23 mouse cellular contexts compared by ENCODE assay signal in the genomic region with DNA sequence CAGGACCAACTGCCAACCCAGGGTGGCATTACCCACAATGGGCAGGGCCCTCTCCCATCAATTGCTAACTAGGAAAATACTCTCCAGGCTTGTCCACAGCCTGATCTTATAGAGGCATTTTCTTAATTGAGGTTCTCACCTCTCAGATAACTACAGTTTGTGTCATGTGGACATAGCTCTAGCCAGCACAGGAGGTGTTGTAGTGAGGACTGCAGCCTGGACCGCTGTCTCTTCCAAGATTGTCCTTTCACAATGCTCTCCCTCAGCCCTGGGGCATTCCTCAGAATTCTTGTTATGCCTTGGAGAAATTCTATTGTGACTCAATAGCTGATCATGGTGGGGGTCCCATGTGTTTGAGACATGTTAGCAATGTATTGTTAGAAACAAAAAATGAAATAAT.
"Had no signal": no experiment of that assay in that cellular context is flagged by ENCODE, and none has a peak within 500 bp of the region (broad histone marks: within the 10 kb centered on the region; RNA-seq: fewer than 3 reads in every experiment).

No protein-coding gene starts in this region.

- DNase-seq: forebrain, postnatal 0 days; gastrocnemius, postnatal 14 days; gastrocnemius, postnatal 36 days; heart, adult 18-20 months; heart, postnatal 14 days; heart, postnatal 36 days; kidney, adult 11 months; kidney, adult 2 months; kidney, adult 9 months; kidney, postnatal 14 days; kidney, postnatal 36 days; layer of hippocampus, adult 9-11 months; layer of hippocampus, postnatal 36 days; left cerebral cortex, postnatal 4 days had no signal

- H3K27me3 ChIP-seq: heart, embryonic 12.5 days; hindbrain, embryonic 13.5 days; hindbrain, embryonic 15.5 days; kidney, embryonic 15.5 days; limb, embryonic 13.5 days; limb, embryonic 15.5 days had no signal

- H3K4me1 ChIP-seq: heart, embryonic 10.5 days; heart, embryonic 12.5 days had no signal

- H3K4me3 ChIP-seq: heart, embryonic 10.5 days; heart, embryonic 12.5 days; hindbrain, embryonic 13.5 days; hindbrain, embryonic 15.5 days; kidney, embryonic 15.5 days; limb, embryonic 13.5 days; limb, embryonic 15.5 days had no signal

- H3K36me3 ChIP-seq: heart, embryonic 10.5 days; heart, embryonic 12.5 days; hindbrain, embryonic 13.5 days; hindbrain, embryonic 15.5 days; kidney, embryonic 15.5 days; limb, embryonic 13.5 days; limb, embryonic 15.5 days had no signal

- H3K27ac ChIP-seq: heart, embryonic 10.5 days; hindbrain, embryonic 13.5 days; hindbrain, embryonic 15.5 days; hindbrain, postnatal 0 days; kidney, embryonic 15.5 days; kidney, postnatal 0 days; limb, embryonic 13.5 days; limb, embryonic 15.5 days had no signal
